Mouse (Mus musculus) intestine, postnatal 0 days (tissue): Measurements from ENCODE around the gene Fam193b. TPM values are rescaled to one million over a fixed set of nuclear protein-coding genes. Genes with fewer than 3 reads are reported as not detected.
A peak's percentile ranks its signal among the peaks of the same experiment; 100 is the strongest.

Experiments
- ATAC-seq: fragments of 200-750 bp; cut with Nextera tagmentation; 2 replicates; pipeline ENCODE4 v1.8.0; 2017; ENCODE audit warnings: mild to moderate bottlenecking, moderate TSS enrichment, moderate library complexity
- H3K27ac ChIP-seq: fragments of 300-500 bp; sonication (generic); 2 replicates; pipeline ENCODE4 v1.5.1; 2014; ENCODE audit warnings: mild to moderate bottlenecking, low read depth, low read length, moderate library complexity
- H3K27me3 ChIP-seq: fragments of 300-500 bp; sonication (generic); replicated peaks from 2 replicates; pipeline ENCODE4 v1.6.1; 2014; ENCODE audit warnings: low read length, mixed read lengths; ENCODE audit not compliant: control insufficient read depth, insufficient read depth
- H3K36me3 ChIP-seq: fragments of 300-500 bp; sonication (generic); 2 replicates; pipeline ENCODE4 v1.6.1; 2014; ENCODE audit warnings: mild to moderate bottlenecking, moderate library complexity; ENCODE audit not compliant: control insufficient read depth, insufficient read depth
- H3K4me1 ChIP-seq: fragments of 300-500 bp; sonication (generic); replicated peaks from 2 replicates; pipeline ENCODE4 v1.6.1; 2014; ENCODE audit warnings: antibody characterized with exemption, low read length, mixed read lengths; ENCODE audit not compliant: control insufficient read depth, insufficient read depth
- H3K4me2 ChIP-seq: fragments of 300-500 bp; sonication (generic); replicated peaks from 2 replicates; pipeline ENCODE4 v1.6.1; 2014; ENCODE audit warnings: low read depth, mild to moderate bottlenecking, moderate library complexity
- H3K4me3 ChIP-seq: fragments of 300-500 bp; sonication (generic); 2 replicates; pipeline ENCODE4 v1.5.1; 2014; ENCODE audit warnings: low read depth, low read length
- H3K9ac ChIP-seq: fragments of 300-500 bp; sonication (generic); 2 replicates; pipeline ENCODE4 v1.6.1; 2014; ENCODE audit warnings: mild to moderate bottlenecking, low read depth, low read length
- H3K9me3 ChIP-seq: fragments of 300-500 bp; sonication (generic); 2 replicates; pipeline ENCODE4 v1.6.1; 2016; ENCODE audit warnings: mixed run types; ENCODE audit not compliant: control insufficient read depth
- CTCF ChIP-seq: sonication (generic); IDR thresholded peaks from 2 replicates; pipeline ENCODE4 v1.5.1; 2016; ENCODE audit warnings: low read depth, mild to moderate bottlenecking, control low read depth, antibody characterized with exemption, moderate library complexity
- WGBS: fragments of 180-500 bp; shearing (Covaris S2); extraction: QIAGEN DNeasy Blood & Tissue Kit; methylation state at CpG from one replicate; pipeline ENCODE4 v1.1.7; 2014; 5-methylcytosine and 5-hydroxymethylcytosine counted together
- polyA plus RNA-seq: library from polyadenylated mRNA; unstranded; fragments of >200 nt; fragmentation: Nextera tagmentation; extraction: Ambion mirVana; gene quantifications from 2 replicates; pipeline ENCODE4 v1.2.1, GENCODE M21; 2015

Fam193b gene
- polyA plus RNA-seq, 1 experiment from 2014 or later, result 10.3 TPM

GRCm38 (mm10) chr13:55510332-55510667 is 60.6 kb downstream of the Fam193b start:
- Histone ChIP-seq H3K27me3 (no peaks in the 10 kb centered on the region), H3K9ac (no peak overlapping the region), H3K4me2 (peak overlapping the region; percentile 95), H3K36me3 (peaks cover 49% of the 10 kb centered on the region), H3K9me3 (no peaks in the 10 kb centered on the region), H3K4me3 (no peak overlapping the region), H3K4me1 (peaks cover 7% of the 10 kb centered on the region), H3K27ac (peak overlapping the region; percentile 80)
- ATAC-seq, result peak; percentile 14; the same call in 1 of the 2 replicates
- 38% methylated on average over 3 of the region's 3 CpGs for WGBS
- TF ChIP-seq CTCF, result no peak

- WGBS, result 91% methylated on average over 10 of the region's 10 CpGs
- H3K4me3 ChIP-seq, result no peak overlapping the region
- no peak for TF ChIP-seq CTCF
- no peaks in the 10 kb centered on the region for H3K9me3 ChIP-seq
- H3K4me2 ChIP-seq, result no peak overlapping the region
- no peak overlapping the region for H3K27ac ChIP-seq
- no peaks in the 10 kb centered on the region for H3K27me3 ChIP-seq
- H3K36me3 ChIP-seq, result peaks cover 65% of the 10 kb centered on the region
- no peak overlapping the region for H3K9ac ChIP-seq
- no peak for ATAC-seq
- H3K4me1 ChIP-seq, result peaks cover 7% of the 10 kb centered on the region
Measured at GRCm38 (mm10) chr13:55508531-55508930, 62.4 kb downstream of the Fam193b start.

- no peak for ATAC-seq
- TF ChIP-seq CTCF, result peak; percentile 42
- H3K9me3 ChIP-seq, result no peaks in the 10 kb centered on the region
- no peak overlapping the region for H3K4me2 ChIP-seq
- no peak overlapping the region for H3K27ac ChIP-seq
- peaks cover 71% of the 10 kb centered on the region for H3K36me3 ChIP-seq
- H3K27me3 ChIP-seq, result no peaks in the 10 kb centered on the region
- 72% methylated on average over 11 of the region's 11 CpGs for WGBS
- H3K9ac ChIP-seq, result no peak overlapping the region
- H3K4me3 ChIP-seq, result no peak overlapping the region
- peaks cover 7% of the 10 kb centered on the region for H3K4me1 ChIP-seq
Measured at GRCm38 (mm10) chr13:55507877-55508276, 63.0 kb downstream of the Fam193b start.

DNA sequence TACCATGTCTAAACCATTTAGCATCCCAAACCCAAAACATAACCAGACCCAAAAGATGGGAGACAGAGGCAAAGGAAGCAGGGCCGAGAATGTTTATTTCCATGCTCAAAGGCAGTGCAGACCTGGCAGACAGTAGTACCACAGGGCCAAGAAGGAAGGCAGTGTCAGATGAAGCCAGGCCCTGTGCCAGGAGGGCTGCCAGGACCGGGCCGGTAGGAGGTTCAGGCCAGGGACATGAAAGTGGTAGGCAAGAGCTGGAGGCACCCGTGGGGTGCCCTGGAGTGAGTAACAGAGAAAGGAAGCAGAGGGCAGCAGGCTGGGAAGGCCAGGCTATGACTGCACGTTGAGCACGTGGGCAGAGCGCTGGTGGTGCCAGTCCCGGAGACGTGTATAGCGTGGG is 64.2 kb downstream of the Fam193b start:
- no peak for TF ChIP-seq CTCF
- H3K36me3 ChIP-seq, result peaks cover 78% of the 10 kb centered on the region
- no peak for ATAC-seq

DNA sequence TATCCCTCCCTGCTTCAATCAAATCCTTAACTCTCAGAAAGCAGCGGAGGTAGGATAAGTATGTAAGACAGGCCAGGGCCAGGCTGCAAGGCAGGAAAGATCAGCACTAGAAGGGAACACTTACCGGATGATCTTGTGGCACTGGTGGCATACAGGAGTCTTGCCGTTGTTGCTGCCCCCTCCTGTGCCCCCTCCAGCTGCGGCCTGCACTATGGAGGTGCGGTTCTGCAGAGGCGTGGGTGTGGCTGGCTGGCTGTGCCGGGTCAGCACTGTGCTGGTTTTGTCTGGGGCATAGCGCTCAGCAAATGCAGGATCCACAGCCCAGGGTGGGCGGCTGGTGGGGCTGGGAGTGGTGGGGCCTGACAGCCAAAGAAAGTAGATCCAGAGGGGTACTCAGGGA is 65.1 kb downstream of the Fam193b start:
- no peaks in the 10 kb centered on the region for H3K9me3 ChIP-seq
- H3K4me3 ChIP-seq, result no peak overlapping the region
- no peak overlapping the region for H3K27ac ChIP-seq
- ATAC-seq, result no peak
- WGBS, result 84% methylated on average over 9 of the region's 9 CpGs
- no peak overlapping the region for H3K4me2 ChIP-seq
- TF ChIP-seq CTCF, result no peak
- H3K4me1 ChIP-seq, result no peaks in the 10 kb centered on the region; the same call in 1 of the 2 replicates
- H3K36me3 ChIP-seq, result peaks cover 84% of the 10 kb centered on the region
- no peak overlapping the region for H3K9ac ChIP-seq
- no peaks in the 10 kb centered on the region for H3K27me3 ChIP-seq

More for the DNA sequence above, 64.2 kb downstream of the Fam193b start:
- Histone ChIP-seq H3K27me3 (no peaks in the 10 kb centered on the region), H3K4me1 (peaks cover 7% of the 10 kb centered on the region), H3K9ac (no peak overlapping the region), H3K9me3 (no peaks in the 10 kb centered on the region), H3K27ac (no peak overlapping the region), H3K4me2 (no peak overlapping the region), H3K4me3 (no peak overlapping the region)
- WGBS, result 91% methylated on average over 10 of the region's 10 CpGs

- no peaks in the 10 kb centered on the region for H3K9me3 ChIP-seq
- no peaks in the 10 kb centered on the region for H3K27me3 ChIP-seq
- ATAC-seq, result no peak
- H3K4me3 ChIP-seq, result no peak overlapping the region
- 88% methylated on average over 5 of the region's 5 CpGs for WGBS
- H3K9ac ChIP-seq, result no peak overlapping the region
- no peak overlapping the region for H3K27ac ChIP-seq
- no peak for TF ChIP-seq CTCF
- H3K4me1 ChIP-seq, result no peaks in the 10 kb centered on the region
- no peak overlapping the region for H3K4me2 ChIP-seq
- H3K36me3 ChIP-seq, result peaks cover 89% of the 10 kb centered on the region
Measured at GRCm38 (mm10) chr13:55504390-55504789, 66.5 kb downstream of the Fam193b start.

DNA sequence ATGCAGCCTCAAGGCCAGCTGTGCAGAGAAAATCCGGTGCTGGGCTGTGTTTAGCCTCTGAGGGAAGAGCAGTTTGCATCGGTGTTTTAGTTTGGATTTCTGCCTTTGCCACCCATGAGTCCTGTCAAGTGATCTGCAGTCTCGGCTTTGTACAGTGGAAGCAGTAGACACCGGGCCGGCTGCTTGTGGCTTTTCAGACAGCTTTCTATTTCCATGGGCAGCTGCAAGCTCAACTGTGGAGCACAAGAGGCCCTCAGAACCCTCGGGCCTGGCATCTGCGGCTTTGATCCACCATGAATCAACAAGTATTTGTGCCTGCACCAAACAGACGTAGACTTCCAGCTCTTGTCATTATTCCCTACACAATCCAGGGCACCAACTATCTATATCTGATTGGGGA is 68.5 kb downstream of the Fam193b start:
- Histone ChIP-seq H3K36me3 (peaks cover 80% of the 10 kb centered on the region), H3K4me1 (no peaks in the 10 kb centered on the region), H3K27me3 (no peaks in the 10 kb centered on the region), H3K27ac (no peak overlapping the region), H3K4me2 (no peak overlapping the region), H3K4me3 (no peak overlapping the region), H3K9me3 (no peaks in the 10 kb centered on the region), H3K9ac (no peak overlapping the region)
- TF ChIP-seq CTCF, result no peak
- ATAC-seq, result no peak
- WGBS, result 88% methylated on average over 8 of the region's 8 CpGs
